Mouse (Mus musculus): ENCODE measurements around the gene Esrp2.

Gene Esrp2

DNA sequence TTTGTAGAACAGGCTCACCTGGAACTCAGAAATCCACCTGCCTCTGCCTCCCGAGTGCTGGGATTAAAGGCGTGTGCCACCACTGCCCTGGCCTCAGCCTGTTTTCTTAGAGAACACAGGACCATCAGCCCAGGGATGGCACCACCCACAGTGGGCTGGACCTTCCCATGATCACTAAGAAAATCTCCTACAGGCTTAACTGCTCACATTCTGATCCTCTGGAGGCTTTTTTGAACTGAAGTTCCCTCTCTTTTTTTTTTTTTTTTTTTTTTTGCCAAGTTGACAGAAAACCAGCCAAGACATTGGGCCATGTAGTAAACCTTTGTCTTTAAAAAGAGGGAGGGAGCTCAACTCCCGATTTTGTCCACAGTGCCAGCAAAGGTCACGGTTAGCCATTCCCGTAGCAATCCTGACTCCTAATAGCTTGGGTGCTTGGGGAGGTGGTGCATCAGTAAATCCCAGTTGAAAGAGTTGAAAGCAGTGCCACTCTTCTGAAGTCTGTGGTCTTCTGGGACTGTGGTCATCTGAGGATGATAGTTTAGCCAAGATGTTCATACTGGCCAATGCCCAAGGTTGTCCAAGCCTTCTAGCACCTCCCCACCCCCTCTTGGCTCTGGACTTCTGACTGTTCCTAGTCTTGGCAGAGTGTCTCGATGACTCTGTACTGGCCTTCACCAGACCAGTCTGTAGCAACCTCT is 11.2 kb upstream of the Esrp2 start:
- peak; percentile 55 for DNase-seq (ENCODE audit: low spot score)

DNA sequence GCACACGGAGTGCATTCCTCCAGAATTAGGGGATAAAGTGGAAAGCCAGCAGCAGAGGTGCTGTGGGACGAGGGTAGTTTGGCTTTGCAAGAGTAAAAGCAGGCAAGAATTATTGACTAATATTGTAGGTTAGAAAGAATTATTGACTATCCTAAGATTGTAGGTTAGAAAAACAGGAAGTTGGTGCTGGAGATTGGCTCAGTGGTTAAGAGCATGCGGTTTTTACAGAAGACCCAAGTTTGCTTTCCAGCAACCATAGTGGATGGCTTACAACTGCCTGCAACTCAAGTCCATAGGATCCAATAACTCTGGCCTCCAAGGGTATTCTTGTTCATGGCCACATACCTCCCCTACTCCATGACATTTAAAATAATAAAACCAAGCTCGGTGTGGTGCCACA is 9.2 kb upstream of the Esrp2 start:
- no peak for DNase-seq (ENCODE audit: low spot score)

DNA sequence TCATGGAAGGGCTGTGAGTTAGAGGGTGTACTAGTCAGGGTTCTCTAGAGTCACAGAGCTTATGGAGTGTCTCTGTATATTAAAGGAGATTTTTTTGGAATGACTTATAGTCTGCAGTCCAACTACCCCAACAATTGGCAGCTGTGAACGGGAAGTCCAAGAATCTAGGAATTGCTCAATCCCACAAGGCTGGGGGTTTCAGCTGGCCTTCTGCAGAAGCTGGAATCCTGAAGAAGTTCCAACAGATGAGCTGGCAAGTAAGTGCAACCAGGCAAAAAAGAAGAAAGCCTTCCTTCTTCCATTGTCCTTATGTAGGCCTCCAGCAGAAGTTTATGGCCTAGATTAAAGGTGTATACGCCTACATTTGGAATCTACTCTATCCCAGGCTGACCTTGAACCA is 8.6 kb upstream of the Esrp2 start:
- no peak for DNase-seq (ENCODE audit: low spot score)

DNA sequence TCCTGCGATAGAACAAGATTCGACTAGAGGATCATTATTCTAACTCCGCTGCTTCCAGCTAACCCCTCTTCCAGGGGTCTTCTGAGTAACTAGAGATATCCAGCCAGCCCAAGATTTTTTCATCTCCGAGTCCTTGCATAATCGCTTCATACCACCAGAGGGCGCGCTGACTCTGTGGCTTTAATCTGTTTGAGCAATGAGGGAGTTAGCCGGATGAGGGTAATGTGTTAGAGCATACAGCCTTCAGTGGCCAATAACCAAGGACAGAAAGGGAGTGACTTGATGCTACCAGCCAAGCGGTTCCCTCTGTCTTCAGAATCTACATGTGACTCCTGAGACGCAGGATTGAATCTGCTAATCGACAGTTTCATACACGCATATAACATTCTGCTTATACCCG is 4.0 kb upstream of the Esrp2 start:
- peak; percentile 82 for DNase-seq (ENCODE audit: low spot score)

DNA sequence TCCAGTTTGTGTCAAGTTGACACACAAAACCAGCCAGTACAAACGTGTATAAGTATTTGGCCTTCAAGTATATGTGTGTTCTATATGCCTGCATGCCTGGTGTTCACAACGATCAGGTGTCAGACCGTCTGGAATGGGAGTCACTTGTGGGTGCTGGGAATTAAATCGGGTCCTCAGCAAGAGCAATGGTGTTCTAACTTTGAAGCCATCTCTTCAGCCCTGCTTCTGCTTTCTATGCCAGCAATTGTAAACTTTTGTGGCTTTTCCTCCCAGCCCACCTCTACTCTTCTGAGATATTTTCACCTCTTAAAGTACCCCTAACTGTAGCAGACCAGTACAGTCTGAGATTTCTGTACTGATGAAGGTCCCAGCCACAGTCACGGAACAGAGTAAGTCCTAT is 3.4 kb upstream of the Esrp2 start:
- no peak for DNase-seq (ENCODE audit: low spot score)

DNA sequence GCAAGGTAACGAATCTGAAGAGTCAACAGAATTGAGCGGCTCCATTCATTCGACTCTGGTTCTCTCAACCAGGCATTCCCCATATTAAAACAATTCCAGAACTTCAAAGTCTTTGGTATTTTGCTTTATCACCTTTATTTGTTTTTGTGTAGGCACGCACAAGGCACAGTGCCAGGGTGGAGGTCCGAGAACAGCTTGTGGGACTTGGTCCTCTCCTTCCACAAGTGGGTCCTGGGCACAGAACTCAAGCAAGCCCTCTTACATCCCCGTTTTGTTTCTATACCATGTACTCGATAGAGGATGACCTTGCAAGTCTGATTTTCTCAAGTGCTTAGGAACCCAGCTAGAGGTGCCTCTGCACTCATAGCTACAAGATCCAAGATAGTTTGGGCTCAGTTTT is 1.8 kb upstream of the Esrp2 start:
- DNase-seq (ENCODE audit: low spot score) = no peak

DNA sequence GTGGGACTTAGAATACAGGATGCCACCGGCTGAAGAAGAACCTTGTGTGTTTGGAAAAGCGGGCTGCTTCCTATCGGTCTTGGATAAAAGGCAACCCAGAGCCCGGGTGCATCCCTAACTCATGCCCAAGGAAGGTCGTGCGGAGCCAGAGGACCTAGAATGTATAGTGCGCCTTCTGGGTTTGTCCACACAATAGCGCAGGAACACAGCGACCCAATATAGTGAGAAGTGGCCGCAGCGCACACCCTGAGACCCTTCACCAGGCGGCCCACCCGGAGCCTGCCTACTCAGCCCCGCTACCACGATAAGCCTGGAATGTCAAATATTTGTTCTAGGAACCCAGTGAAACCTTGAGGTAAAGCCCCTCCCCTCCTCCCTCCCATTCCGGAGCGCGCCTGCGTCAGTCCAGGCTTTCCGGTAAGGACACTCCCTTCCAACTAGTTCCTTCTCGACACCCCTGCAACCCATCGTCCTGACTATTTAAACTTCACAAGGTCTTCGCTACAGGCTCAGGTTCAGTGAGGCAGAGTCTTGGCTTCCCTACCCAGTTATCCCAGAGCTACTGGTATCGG is 1.2 kb upstream of the Esrp2 start:
- DNase-seq (ENCODE audit: low spot score) = peak; percentile 88

DNA sequence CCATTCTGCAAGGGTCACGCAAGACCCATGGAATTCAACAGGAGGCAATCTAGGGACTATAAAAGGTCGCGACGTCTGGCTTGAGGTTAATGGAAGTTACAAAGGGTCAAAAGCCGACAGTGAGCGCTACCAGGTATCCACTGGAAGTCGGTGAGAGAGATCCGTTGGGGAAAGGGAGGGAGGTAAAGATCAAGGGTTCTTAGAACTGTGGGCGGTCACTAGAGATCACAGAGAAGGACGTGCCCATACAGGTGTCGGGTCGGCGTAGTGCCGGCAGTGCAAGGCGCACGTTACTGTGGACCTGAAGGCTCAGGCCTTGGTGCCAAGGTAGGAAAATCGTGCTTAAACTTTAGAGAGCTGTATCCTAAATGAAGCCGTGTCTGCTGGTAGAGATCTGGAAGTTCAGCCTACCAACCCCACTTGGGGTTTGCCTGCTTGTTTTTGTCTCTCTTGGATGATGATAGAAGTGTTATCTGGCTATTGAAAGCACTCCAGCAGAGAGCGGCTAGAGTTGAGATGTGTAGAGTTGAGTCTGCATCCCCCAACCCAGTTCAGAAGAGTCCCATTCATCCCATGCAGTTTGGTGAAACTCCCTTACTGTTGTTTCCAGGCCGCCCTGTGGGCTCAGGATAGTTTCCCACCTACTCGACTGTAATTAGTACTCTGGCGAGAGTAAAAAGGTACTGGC is 588 bp upstream of the Esrp2 start:
- peak; percentile 70 for DNase-seq (ENCODE audit: low spot score)

DNA sequence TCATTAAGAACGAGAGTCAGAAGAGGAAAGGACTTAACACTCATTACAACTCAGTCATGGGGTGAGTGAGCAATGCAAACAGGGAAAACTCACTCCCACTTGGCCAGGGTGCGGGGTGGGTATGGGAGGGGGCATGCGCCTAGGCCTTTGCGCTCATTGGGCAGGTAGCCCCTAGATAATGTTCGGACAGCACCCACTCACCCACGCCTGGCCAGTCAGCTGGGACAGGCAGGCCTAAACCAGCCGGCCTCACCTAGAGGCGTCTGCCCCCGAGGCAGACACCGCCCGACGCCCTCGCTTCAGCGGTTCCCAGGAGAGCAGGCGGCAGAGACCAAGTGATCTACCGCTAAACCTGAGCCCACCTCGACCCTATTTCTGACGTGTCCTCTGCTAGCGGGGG is 1.1 kb downstream of the Esrp2 start:
- DNase-seq (ENCODE audit: low spot score) = peak; percentile 29

DNA sequence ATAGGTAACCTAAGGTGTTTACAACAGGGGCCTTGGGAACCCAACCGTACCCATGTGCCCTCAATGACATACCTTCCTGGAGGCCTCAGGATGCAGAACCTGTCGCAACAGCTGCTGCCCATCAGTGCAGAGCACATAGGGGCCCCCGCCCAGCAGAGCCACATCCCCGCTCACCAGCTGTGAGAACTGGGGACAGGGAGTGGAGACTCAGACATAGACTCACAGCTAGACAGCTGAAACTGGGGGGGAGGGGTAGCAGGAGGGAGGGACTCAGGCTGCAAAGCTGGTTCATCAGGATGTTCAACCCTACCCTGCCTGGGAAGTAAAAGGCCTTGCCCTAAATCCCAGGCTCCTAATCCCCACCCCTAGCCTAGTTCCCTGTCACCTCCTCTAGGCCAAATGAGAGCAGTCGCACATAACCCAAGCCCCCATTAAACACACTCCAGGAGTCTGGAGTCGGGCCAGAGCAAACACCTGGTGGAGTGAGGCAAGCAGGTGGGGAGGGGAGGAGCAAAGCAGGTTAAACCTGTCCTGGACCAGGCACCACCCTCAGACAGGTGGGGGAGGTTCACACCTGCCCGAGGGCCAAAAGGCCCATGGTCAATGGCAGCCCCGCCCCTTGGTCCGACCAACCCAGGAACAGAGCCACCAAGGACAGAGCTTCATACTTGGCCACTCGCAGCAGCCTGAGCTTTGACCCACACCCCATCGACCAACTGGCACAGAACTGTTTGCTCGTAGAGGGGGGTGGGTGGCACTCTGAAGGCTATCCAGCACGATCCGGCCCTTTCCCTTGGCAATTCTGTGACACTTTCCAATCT is 1.8 kb downstream of the Esrp2 start:
- DNase-seq (ENCODE audit: low spot score) = peak; percentile 93

DNA sequence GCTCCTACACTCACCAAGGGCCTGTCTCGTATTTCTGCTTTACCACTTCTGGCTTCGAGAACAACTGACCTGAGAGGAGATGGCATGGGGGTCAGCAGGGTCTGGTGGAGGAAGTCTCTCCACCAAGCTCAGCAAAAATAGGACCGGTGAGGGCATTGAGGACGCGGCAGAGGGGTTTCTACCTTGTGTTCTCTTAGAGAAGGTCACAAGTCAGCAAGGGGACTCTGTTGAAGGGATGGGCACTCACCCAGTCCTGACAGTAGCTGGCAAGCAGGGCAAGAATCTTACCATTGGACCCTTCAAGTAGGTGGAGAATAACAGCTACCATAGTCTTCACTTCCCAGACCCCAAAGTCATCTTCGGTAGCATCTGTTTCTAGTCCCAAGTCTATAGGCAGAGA is 2.8 kb downstream of the Esrp2 start:
- DNase-seq (ENCODE audit: low spot score) = no peak

DNA sequence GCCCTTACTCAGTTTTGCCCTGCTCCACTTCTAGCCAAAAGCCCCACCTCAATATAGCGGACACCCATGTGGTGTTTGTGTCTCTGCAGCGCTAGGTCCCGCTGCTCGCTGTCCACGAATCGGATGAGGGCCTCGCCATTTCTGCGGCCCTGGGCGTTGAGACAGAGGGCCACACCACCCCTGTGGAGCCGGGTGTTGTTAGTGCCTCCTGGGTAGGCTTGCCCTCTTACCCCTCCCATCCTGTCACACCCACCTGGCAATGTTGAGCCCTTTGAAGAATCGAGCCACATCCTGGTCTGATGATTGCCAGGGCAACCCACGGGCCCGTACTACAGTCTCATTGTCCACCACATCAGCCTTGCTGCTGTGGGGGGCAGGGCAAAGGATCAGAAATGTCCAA is 3.2 kb downstream of the Esrp2 start:
- peak; percentile 18 for DNase-seq (ENCODE audit: low spot score)

DNA sequence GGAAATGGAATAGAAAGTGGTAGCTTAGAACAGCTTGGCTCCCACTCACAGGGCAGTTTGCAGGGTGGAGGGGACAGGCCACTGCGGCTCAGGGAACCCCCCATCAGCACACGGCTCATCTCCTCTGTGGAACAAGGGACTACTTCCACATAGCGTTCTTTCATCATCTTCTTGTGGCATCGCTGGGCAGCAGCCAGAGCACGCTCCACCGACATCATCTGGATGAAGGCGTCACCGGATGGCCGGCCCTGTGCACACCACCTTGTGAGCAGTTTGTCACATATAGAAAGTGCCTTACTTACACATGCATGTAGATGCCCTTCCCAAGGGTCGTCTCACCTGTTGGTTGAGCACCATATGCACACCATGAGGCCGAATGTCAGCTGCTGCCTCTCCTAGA is 4.4 kb downstream of the Esrp2 start:
- no peak for DNase-seq (ENCODE audit: low spot score)

DNA sequence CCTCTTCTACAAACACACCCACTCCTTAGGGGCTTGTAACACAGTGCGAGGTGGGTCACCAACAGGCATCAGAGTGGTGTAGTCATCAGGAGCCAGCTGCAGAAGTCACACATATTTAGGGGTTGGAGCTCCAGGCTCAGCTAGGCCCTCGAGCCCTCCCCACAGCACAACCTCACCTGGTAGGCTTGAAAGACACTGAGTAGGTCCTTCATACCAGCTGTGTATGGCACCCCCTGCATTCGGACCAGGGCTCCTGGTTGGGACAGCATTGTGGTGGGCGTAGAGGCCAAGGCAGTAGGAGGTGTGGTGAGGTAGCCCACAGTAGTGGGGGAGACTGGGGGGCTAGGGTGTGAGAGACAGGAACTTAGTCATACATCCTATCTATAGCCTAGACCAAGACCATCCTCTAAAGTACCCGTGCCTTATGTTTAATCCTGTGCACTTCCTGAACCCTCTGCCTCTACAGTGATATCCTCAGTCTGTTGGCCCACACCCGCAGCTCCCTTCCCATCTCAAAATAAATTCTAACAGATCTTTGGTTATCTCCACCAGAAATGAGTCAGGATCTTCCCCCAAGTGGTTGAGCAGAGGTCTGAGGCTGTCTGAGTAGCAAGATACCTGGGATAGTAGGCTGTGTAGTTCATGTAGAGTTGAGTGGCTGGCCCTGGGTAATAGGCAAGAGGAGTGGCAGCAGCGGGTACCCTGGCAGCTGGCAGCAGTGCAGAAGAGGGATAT is 5.1 kb downstream of the Esrp2 start:
- DNase-seq (ENCODE audit: low spot score) = no peak

DNA sequence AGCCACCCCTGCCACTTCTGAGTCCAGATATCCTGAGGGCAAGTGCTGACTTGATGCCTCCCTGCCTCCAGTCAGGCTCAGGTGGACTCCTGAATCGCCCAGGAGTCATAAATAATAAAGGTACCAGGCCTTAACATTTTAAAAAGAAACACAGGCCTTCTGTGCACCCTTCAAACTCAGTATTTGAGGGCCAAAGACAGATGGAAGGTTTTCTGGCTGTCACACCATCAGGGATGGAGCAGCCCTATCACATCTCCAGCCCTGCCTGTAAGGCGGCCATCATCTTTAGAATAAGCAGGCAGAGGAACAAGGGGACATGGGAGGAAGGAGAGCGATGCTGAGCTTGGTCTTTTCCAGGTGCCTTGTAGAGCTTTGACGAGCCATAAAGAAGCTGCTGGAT is 5.8 kb downstream of the Esrp2 start:
- DNase-seq (ENCODE audit: low spot score) = peak; percentile 14

DNA sequence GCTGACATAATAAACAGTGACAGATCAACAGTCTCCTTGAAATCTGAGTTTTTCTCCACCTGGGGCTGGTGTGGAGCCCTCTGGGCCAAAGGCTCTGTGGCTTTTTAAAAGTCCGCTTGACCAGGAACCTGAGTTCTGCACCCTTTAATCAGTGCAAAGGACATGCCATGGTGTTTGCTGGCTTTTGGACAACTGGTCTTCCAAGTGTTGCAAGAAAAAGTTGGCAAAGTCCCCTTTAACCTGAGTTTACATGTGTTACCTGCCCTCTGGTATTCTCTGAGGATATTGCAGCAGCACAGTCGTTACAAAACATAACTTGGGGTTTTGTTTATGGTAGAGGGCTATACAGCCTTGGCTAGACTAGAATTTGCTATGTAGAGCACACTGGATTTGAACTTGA is 6.3 kb downstream of the Esrp2 start:
- no peak for DNase-seq (ENCODE audit: low spot score)

DNA sequence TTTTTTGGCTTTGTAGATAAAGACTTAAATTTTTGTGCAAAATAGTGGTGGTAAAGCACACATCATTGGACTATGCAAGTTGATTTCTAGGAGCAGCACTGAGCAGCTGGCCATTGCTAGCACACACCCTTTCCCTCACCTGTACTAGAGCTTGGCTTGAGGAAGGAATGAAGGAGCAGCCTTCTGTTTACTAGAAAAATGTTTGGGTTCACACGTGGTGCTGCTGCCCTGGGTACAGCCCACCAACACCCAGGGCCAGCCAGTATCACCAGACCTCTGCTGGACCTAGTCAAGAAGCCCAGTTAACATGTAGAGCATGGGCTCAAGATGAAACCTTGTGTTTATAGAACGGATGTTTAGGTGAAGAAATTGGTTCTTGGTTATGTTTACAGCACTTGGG is 6.8 kb downstream of the Esrp2 start:
- DNase-seq (ENCODE audit: low spot score) = no peak

DNA sequence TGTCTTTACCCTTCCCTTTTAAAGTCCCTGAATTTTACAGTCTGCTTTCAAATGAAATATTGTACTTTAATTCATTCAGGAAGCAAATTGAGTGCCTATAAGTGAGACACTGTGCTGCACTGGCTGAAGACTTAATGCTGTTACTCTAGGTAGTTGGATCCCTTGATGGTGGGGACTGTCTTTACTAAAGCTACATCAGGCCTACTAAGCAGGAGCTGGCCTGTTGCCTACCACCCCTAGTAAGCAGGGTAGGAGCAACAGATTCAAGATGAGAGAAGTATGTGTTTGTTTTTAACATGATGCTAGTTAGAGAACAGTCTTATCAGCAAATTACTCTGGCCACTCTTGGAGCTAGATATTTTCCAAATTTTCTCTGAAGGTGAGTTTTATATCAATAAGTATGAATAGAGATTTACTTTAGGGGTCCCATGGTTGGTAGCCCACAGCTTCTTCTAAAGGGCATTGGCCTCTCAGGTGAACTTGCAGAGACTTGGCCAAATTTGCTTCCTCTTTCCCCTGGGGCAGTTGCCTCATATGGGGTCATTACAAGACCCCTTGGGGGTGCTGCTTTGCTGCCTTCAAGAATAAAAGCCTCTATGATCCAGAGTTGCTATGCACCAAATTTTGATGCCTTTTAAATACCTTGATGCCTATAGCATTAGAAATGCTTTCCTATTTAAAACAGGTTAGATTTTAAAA is 7.4 kb downstream of the Esrp2 start:
- DNase-seq (ENCODE audit: low spot score) = peak; percentile 22

DNA sequence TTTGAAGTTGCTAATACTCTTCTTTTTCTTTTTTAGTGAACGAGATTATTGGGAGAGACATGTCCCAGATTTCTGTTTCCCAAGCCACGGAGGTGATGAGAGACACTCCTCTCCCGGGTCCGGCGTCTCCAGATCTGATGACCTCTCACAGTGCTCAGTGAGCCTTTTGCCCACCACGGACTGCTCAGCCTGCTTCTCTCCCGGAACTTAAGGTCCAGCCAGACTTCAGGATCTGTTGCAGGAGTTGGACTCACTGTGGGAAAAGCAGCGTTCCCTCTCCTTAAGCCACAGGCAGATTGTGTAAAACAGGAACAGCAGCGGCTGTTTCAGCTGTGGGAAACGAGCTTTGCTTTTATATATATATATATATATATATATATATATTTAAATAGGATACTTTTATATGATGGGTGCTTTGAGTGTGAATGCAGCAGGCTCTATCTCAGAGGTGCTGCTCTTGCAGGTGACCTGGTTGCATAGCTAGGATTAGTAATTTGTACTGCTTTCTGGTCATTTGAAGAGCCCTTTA is 8.8 kb downstream of the Esrp2 start:
- peak; percentile 37 for DNase-seq (ENCODE audit: low spot score)

DNA sequence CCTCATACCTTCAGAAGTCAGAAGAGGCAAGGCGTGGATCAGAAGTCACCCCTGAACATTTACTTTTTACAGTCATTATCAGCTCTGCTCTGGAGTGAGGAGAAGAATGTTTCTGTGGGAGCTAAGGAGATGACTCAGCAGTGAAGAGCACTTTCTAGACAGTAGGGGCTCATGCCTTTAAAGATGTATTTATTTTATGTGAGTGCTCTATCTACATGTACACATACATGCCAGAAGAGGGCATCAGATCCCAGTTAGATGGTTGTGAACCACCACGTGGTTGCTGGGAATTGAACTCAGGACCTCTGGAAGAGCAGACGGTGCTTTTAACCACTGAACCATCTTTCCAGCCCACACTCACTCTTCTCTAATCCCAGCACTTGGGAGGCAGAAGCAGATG is 9.7 kb downstream of the Esrp2 start:
- DNase-seq (ENCODE audit: low spot score) = no peak

DNA sequence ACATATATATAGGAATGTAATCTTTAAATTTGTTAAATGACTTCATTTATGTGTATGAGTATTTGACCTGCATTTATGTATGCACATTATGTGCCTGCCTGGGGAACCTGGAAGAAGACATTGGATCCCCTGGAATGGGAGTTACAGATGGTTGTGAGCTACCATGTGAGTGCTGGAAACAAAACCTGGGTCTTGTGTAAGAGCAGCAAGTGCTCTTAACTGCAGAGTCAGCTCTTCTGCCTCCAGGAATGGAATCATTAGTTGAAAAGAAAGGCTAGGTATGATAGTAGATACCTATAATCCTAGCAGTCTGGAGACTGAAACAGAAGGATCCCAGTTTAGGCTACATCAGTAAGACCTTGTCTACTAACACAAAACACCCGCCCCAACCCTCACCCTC is 10.7 kb downstream of the Esrp2 start:
- DNase-seq (ENCODE audit: low spot score) = no peak
